Mouse (Mus musculus) megakaryocyte, embryonic 14.5 days (primary cell): ENCODE data around the gene Tcl1b5.

Source experiments
- FLI1 ChIP-seq: IDR thresholded peaks from 2 replicates; pipeline ENCODE4 v1.6.1; 2012; ENCODE audit warnings: low read length, inconsistent platforms, mixed read lengths
- GATA1 ChIP-seq: IDR thresholded peaks from 3 replicates; pipeline ENCODE4 v1.6.1; 2012; ENCODE audit warnings: mixed read lengths, low read length, inconsistent platforms, borderline replicate concordance

DNA sequence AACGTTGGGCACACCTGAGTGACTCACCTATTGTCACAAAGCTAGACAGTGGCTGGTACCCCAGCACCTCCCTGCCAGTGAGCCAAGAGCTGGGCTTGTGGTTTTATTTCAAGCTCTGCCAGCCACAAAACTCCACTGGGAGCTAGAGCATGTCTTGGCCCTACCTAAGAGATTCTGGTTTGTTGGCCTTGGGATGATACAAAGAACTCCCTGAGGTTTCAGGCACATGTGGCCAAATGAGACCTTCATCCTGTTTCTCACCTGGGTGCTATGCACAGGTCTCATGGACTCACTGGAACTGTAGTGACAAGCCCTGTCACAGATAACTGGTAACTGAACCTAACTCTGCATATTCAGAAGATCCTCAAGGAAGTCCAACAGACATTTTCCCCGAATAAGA is 48.5 kb upstream of the Tcl1b5 start:
- no peak for TF ChIP-seq GATA1
- TF ChIP-seq FLI1: no peak
